Mouse (Mus musculus) fibroblast of lung, adult 2 months (primary cell): Measurements from ENCODE around the gene Prtn3.

Source experiments
- DNase-seq: peaks from one replicate; pipeline ENCODE4 v3.0.0-alpha.2; 2011; ENCODE audit warnings: low read depth

Prtn3 gene

DNA sequence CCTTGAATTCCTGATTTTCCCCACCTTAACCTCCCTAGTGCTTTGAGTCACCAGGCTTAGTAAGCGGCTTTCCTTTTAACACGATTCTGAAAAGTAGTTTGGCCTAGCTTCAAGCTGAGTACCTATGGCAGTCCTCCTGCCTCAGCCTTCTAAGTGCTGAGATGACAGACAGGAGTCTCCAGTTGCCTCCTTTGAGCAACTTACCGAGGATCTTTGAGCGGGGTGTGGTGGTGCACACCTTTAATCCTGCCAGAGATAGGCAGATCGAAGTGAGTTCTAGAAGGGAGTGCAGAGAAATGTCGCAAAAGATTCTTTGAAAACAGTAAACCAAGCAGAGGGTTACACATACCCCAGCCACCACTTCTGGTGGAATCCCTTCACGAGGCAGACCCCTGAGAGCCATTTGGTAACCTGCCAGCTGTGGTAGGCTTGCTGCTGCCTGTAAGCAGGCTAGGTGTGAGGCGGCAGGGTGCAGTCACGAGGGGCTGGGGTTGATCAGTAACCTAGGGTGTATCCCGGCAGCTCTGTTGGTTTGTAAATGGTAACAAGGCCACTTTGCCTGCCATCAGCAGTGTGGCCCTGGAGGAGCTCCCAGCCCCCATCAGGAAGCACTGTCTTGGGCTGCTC lies 18.6 kb upstream of the Prtn3 start:
- no peak for DNase-seq

DNA sequence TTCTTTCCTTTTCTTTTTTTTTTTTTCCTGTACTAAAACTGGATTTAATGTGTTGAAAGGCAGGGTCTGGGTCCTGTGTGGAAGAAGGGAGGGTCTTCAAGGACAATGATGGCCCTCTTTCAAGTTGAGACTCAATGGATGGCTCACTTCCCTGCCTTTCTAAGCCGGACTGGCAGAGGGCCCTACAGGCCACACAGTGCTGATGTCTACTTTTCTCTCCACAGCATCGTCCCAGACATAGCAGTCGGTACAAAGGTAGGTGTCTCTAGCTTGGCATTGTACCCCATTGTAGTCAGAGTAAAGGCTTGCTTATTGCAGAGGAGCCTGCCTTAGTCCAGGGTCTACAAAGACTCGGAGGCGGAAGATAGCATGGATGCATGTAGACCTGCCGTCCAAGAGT lies 18.0 kb upstream of the Prtn3 start:
- no peak for DNase-seq

DNA sequence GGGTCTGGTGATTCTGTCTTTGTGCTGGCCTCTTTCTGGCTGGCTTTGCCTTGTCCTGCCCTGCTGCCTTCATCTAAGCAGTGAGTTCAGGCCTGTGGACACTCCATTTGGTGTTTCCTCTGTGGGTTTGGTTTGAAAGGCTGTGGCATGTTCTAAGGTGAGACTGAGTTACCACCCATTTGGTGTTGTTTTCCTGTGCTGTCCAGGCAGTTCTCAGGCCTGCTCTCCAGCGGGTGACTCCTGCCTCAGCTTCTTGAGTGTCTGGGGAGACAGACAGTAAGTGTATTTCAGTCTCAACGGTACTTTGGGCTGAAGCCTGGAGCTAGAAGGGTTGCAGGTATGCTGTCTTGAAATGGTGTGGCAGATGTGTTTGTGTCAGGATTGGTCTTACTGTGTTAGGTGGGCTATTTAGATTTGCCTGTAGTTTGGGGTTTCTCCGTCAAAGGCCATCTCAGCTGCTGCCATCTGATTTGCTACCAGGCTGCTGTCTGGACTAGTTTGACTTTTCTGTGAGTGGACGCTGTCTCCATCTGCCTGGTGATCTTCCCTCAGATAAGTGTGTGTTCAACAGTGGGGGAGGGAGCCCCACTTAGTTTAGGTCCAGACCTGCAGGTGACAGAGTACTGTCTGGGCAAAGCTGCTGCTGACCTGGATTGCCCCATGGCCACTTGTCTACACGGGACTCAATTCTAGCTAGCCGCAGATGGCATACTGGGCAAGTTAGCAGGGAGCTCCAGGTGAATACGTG lies 17.4 kb upstream of the Prtn3 start:
- no peak for DNase-seq

DNA sequence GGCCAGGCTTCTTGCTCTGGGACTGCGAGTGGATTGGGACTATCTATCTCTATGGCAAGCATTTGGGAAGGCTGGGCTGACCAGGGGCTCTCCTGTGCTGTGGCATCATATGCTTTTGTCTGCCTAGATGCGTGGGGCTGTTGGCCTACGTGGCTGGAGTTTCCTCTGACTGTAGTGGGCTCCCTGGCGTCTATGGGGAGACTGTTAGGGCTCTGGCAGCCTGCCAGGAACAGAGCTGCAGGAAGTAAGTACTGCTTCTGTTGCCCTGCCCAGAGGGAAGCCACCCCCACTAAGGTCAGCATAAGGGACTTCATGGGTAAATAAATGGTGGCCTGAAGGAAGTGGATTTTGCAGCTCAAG lies 16.8 kb upstream of the Prtn3 start:
- no peak for DNase-seq

DNA sequence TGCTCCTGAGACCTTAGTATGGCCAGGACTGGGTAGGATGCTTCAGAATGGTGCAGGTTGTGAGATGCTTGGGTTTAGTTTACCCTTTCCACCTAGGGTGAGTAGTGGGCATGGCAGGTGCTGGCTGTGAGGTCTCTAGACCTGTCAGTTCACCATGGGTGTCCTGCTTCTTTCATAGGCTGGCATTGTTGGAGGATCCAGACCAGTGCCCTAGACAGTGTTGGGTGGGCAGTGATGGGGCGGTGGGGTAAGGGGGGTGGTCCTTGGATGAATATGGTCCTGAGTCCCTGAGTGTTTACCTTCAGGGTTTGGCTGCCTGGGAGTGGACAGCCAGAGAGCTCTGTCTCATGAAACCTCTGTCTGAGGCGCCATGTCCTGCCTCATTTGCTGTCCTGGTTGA lies 16.4 kb upstream of the Prtn3 start:
- no peak for DNase-seq

DNA sequence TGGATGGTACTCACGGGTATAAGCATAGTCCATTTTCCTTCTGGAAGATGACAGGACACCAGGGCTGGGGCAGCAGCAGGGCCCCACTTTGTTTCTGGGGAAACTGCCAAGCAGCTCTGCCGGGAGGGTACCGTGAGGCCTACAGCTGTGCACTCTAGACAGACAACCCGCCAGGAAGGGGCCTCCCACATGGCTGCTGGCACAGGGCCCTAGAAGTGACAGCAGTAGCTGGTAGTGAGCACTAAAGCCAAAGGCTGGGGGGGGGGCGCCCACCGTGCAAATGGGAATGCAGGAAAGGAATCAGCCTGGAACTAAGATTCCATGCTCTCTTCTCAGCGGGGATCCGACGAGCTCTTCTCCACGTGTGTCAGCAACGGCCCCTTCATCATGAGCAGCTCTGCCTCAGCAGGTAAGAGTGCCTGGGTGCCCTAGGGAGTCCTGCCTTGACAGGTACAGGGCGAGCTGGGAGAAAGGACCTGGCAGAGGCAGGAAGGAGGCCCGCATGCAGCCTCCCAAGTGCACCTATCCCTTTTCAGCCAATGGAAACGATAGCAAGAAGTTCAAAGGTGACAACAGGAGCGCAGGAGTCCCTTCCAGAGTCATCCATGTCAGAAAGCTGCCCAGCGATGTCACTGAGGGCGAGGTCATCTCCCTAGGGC lies 15.7 kb upstream of the Prtn3 start:
- no peak for DNase-seq

DNA sequence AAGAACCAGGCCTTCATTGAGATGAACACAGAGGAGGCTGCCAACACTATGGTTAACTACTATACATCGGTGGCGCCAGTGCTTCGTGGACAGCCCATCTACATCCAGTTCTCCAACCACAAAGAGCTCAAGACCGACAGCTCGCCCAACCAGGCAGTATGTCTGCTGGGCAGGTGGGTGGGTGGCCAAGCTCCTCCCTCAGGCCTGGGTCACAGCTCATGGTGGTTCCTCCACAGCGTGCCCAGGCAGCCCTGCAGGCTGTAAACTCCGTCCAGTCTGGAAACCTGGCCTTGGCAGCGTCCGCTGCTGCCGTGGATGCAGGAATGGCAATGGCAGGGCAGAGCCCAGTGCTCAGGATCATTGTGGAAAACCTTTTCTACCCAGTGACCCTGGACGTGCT lies 15.2 kb upstream of the Prtn3 start:
- no peak for DNase-seq

DNA sequence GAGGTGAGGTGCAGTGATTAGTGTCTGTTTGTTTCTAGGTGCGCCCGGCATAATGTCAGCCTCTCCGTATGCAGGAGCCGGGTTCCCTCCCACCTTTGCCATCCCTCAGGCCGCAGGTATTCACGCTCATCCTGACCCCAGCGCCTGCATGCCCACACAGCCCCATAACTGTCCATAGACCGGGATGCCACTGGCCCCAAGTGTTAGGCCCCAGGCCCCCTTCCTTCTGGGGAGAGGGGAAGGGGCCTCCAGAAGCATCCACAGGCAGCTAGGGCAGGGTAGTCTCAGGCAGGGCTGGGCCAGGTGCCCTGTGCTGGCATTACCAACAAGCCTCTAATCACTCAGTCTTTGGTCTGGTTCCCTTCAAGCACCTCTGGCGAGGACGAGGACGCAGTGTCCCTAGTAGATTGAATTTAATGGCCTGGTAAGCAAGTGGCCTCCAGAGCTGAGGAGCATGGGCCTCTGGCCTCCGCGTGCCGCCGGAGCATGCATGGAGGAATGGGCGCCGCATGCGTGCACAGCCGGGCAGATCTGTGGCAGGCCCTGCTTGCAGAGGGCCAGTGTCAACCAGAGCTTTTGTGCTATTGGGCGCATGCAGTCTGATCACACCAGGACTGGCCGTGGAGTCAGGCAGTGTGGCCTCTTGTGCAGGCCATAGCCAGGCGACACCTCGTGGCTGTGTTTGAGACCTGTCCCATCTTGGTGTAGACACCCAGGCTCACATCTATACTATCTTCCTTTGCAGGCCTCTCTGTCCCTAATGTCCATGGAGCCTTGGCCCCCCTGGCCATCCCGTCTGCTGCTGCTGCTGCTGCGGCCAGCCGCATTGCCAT lies 14.0 kb upstream of the Prtn3 start:
- no peak for DNase-seq

DNA sequence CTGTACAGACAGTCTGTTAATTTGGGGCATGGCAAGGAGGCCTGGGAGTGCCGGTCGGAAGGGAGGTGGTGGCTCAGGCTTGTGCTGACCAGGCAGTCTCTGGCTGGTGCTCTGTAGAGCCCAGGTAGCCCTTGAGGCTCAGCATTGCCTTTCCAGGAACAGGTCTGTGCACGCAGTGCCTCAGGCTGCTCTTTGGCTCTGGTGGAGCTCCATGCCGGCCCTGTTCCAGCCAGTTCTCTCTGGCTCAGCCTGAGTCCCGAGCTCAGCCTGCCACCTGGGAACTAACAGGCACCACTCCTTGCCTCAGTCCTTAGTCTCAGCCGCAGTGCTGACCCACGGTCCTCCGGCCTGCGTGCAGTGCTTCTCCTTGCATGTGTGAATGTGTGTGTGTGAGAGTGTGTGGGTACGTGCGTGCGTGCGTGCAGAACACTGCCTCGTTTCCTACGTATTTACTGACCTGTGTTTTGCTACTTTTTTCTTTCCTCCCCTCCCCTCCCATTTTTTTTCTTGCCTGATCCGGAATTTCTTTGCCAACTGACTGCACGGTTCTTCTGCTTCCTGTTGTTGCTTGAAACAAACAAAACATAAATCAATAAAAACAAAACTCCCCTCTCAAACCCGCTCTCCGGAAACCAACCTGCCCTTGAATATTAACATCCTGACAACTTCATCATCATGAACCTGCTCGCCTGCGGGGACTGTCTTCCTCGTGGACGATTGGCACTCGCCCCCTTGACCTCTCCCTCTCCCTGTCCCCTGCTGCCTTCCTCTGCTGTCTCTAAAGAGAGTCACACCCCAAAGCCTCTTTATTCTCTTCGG lies 12.8 kb upstream of the Prtn3 start:
- DNase-seq = no peak

DNA sequence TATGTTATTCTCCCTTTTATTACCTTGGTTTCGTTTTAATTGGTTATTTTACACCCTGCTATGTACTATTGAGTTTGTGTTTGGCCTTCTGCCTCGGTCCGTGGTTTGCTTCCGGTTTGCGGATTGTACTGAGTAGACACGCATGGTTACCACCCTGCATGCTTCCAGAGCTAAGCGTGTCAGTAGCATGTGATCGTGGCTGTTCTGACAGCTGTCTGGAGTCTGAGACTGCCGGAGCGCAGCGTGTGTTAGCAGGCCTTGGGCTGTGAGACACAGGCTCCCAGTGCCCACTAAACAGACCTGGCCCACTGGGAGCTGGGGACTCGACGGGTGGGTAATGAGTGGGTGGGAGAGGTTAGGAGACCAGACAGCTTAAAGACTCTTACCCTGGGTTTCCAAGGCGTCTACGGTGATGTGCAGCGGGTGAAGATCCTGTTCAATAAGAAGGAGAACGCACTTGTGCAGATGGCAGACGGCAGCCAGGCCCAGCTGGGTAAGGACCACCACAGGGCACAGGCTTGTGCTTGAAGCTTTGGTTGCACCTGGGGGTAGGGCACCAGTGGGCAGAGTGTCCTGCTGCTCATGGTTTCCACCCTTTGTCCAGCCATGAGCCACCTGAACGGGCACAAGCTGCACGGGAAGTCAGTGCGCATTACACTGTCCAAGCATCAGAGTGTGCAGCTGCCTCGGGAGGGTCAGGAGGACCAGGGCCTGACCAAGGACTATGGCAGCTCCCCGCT lies 12.1 kb upstream of the Prtn3 start:
- DNase-seq = no peak

DNA sequence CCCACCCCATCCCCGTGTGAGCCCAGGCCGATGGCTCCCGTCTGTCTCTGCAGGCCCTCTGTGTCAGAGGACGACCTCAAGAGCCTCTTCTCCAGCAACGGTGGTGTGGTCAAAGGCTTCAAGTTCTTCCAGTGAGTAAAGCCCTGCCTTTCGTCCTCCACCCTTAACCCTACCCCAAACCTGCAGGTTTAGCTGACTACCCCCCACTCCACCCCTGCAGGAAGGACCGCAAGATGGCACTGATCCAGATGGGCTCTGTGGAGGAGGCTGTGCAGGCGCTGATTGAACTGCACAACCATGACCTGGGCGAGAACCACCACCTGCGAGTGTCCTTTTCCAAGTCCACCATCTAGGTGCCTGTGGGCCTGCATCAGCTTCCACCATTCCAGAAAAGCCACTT lies 11.4 kb upstream of the Prtn3 start:
- DNase-seq = no peak

DNA sequence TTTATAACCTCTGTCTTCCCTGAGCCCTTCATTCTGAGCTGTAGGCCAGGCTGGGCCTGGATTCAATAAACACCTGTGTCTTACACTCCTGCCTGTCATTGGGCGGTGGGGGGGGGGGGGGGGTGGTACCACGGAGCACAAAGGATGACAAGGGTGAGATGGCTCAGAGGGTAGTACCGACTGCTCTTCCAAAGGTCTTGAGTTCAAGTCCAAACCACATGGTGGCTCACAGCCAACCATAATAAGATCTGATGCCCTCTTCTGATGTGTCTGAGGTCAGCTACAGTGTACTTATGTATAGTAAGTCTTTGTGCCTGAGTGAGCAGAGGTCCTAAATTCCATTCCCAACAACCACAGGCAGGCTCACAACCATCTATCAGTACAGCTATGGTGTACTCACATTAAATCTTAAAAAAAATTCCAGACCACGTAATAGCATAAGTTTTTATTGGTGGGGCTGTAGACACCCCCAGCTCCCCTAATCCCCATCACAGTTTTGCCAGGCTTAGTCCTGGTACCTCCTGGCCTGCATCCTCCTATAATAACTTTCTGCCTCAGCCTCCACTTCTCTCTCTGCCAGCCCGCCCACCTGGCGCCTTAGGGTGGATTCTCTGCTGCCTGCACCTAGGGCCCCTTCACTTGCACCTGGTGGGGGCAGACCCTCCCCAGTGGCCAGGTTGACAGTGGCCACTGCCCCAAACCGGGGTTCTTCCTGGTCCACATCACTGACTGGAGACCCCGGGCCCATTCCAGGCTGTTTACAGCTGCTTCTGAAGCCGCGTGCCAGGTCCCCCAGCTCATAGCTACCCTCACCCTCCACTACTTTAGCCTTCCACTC lies 9.7 kb upstream of the Prtn3 start:
- no peak for DNase-seq

DNA sequence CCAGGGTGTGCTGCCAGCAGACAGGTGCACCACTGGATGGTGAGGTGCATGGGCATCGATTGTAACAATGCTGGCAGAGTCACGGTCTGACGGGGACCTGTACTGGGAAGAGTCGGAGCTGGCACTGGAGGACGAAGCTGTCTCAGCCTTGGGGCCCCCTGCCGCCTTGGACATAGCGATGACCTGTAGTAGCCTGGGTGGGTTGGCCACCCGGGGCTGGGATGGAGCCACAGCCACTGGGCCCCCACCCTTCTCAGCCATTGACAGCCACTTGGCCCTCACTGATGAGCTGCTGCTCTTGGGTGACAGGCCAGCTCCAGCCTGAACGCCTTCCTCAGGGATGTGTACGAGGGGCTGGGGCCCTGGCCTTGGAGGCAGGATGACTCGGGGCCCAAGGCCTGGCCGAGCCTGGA lies 9.1 kb upstream of the Prtn3 start:
- no peak for DNase-seq

DNA sequence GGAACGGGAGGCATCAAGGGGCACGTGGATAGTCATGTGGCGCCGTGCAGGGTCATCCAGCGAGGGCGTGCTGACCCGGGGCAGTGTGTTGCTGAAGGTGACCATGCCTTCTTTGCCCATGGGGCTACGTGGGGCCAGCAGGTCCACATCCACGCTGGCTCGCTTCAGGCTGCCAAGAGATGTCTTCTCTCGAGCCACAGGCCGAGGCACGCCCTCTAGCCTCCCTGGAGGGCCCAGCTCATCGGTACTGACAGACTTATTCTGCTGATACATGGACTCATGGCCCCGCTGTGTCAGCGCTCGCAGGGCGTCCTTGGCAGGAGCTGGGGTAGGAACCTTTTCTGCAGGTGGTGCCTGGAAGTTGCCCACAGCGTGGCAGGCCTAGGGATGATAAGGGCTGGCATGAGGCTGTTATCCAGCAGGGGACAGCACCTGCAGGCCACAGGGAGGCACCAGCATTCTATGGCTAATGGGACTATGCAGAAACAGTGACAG lies 8.4 kb upstream of the Prtn3 start:
- DNase-seq = no peak

DNA sequence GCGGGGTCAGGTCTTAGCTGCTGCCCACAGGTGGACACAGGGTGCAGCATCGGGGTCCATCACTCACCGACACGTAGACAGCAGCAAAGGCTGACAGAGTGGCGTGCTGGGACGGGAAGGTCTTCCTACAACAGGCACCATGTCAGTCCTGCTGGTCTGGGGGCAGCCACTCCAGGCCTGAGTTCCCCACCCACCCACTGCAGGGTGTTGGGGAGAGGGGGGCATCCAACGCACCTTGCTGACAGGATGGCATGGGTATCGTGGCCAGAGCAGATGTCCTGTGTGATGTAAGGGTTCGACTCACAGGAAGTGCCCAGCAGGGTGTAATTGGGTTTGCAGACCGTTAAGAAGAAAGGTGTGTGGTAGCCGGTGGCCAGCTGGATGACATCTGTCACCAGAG lies 7.7 kb upstream of the Prtn3 start:
- no peak for DNase-seq

DNA sequence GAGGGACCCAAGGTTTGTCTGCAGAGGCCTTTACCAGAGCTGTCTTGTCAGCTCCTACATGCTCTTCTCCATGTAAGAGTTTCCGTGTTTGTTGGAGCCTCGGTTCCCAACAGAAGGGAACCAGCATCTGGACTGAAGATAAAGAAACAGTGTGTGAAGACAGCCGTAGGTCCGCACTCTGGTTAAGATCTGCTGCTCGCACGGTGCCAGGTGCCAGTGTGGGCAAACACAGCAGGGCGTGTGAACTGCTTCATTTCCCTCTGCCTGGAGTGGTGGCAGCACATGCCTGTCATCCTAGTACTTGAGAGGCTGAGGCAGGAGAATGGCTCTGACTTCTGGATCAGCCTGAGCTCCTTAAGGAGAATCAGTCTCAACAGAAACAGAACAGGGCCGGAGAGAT lies 2.4 kb upstream of the Prtn3 start:
- DNase-seq = no peak

DNA sequence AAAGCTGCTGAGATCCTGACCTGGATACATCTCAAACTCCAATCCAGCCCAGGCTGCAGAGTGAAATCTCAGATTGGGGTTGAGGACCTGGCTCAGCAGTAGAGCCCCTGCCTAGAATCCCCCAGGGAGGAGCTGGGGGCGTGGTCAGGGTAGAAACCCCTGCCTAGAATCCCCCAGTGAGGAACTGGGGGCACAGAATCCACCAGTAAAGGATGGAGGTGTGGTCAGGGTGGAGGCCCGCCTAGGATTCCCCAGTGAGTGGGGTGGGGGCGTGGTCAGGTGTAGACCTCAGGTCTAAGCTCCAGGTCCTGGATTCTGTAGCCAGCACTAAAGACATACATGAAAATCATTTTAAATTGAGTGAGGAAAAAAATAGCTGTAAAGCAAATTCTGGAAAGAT lies 1.4 kb upstream of the Prtn3 start:
- no peak for DNase-seq

DNA sequence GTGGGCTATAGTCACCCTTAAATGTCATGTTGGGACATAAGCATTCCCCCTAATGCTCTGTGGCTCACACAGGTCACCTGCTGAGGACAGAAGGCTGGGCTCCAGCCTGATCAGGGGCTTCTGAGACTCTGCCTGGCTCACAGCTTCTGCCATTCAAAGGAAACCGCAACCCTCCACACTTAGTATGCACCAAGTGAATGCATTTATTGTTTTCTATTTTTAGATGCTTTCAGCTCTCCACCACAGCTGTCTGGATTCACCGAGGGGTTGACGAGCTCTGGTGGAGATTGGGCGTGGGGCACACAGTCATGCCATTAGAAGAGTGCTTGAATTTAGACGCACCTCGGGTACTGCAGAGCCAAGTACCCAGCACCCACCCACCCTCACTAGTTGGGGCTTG lies 963 bp upstream of the Prtn3 start:
- DNase-seq = no peak

DNA sequence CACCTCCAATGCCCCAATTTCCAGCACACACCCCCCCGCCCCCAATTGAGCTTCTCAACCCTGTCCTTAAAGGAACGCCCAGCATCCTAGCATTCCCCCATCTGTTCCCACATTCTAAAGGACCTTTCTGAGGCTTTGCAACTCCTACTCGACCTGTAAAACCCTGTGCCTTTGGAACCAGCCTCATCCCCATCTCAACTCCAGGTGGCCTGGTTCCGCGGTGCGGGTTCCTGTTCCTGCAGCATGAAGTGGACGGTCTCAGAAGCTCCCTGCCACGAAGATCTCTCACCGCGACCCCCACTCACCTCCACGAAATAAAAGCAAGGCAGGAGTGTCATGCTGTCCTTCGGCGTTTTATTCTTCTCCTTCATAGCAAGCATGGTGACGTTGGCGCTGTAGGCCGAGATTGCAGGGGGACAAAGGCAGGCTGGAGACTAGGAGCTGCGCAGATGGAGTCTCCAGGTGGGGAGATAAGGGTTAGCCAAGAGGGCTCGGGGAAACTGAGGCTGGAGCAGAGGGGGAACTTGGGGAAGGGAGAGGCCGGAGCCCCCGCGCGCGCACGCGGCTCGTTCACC lies 474 bp upstream of the Prtn3 start:
- DNase-seq = no peak

DNA sequence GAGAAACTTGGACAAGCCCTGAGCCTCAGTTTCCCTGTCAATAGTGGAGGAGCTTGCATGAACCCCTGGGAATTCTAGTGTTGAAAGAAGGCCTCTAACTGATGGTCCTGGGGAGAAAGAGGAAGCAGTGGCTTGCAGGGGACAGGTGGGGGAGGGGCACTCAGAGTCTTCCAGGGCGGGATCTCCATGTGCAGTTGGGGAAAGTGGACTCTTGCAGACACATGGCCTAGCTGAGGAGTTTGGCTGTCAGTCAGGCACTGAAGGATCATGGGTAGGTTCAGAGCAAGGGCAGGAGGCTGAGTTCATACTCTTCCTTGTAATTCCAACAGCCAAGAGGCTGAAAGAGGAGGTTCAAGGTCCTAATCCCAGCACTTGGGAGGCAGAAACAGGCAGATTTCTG lies 2.9 kb downstream of the Prtn3 start:
- no peak for DNase-seq
